Mouse (Mus musculus) myocyte (in vitro differentiated cells): ENCODE data around the gene Smarca4. TPM values are rescaled to one million over a fixed set of nuclear protein-coding genes. Genes with fewer than 3 reads are reported as not detected.

Experiments used
- H3K27me3 ChIP-seq: one replicate; pipeline ENCODE4 v1.6.1; 2011; ENCODE audit not compliant: control insufficient read depth, insufficient read depth, insufficient read length
- H3K36me3 ChIP-seq: one replicate; pipeline ENCODE4 v1.6.1; 2011; ENCODE audit not compliant: control insufficient read depth, insufficient read depth
- H3K4me2 ChIP-seq: one replicate; pipeline ENCODE4 v1.6.1; 2011; ENCODE audit warnings: low read depth, control low read depth
- H3K4me3 ChIP-seq: one replicate; pipeline ENCODE4 v1.5.1; 2011; ENCODE audit warnings: mild to moderate bottlenecking, control low read depth, moderate library complexity
- H3K79me2 ChIP-seq: one replicate; pipeline ENCODE4 v1.6.1; 2011; ENCODE audit not compliant: control insufficient read depth, insufficient read depth
- H3ac ChIP-seq: one replicate; pipeline ENCODE4 v1.6.1; 2011; ENCODE audit not compliant: control insufficient read depth, insufficient read length
- CEBPB ChIP-seq: IDR thresholded peaks from 2 replicates; pipeline ENCODE4 v1.6.1; 2011; ENCODE audit warnings: mild to moderate bottlenecking, moderate library complexity; ENCODE audit not compliant: poor library complexity, insufficient read depth, severe bottlenecking
- E2F4 ChIP-seq: IDR thresholded peaks from one replicate; pipeline ENCODE4 v1.6.1; 2011; ENCODE audit warnings: mild to moderate bottlenecking, control low read depth, moderate library complexity; ENCODE audit not compliant: insufficient read depth
- MAX ChIP-seq: IDR thresholded peaks from one replicate; pipeline ENCODE4 v1.6.1; 2011; ENCODE audit warnings: low read depth, mild to moderate bottlenecking, control low read depth
- MYOD1 ChIP-seq, 3 experiments: IDR thresholded peaks; one replicate each; pipeline ENCODE4 v1.6.1; 2011; ENCODE audit warnings: control low read depth in 2 of 3, low read depth in 2 of 3, mild to moderate bottlenecking in 2 of 3, moderate library complexity in 1 of 3; ENCODE audit not compliant: insufficient read length in 2 of 3, control insufficient read depth in 1 of 3
- MYOG ChIP-seq, 3 experiments: IDR thresholded peaks; one replicate each; pipeline ENCODE4 v1.6.1; 2011; ENCODE audit warnings: control low read depth in 2 of 3, low read depth in 2 of 3, mild to moderate bottlenecking in 2 of 3; ENCODE audit not compliant: insufficient read length in 2 of 3, control insufficient read depth in 1 of 3, insufficient read depth in 1 of 3
- POLR2A ChIP-seq: IDR thresholded peaks from one replicate; pipeline ENCODE4 v1.6.1; 2011; ENCODE audit warnings: low read depth, mild to moderate bottlenecking, control low read depth, moderate library complexity; ENCODE audit not compliant: insufficient read length
- POLR2AphosphoS2 ChIP-seq: IDR thresholded peaks from one replicate; pipeline ENCODE4 v1.6.1; 2011; ENCODE audit warnings: low read depth, control low read depth; ENCODE audit not compliant: insufficient read length
- REST ChIP-seq: IDR thresholded peaks from one replicate; pipeline ENCODE4 v1.6.1; 2011; ENCODE audit warnings: mild to moderate bottlenecking, control low read depth, moderate library complexity; ENCODE audit not compliant: insufficient read depth, insufficient read length
- SRF ChIP-seq: IDR thresholded peaks from one replicate; pipeline ENCODE4 v1.6.1; 2011; ENCODE audit warnings: low read depth; ENCODE audit not compliant: control insufficient read depth, insufficient read length
- TCF12 ChIP-seq: IDR thresholded peaks from one replicate; pipeline ENCODE4 v1.6.1; 2011; ENCODE audit warnings: mild to moderate bottlenecking, control low read depth; ENCODE audit not compliant: poor library complexity, insufficient read depth, severe bottlenecking
- TCF3 ChIP-seq: IDR thresholded peaks from one replicate; pipeline ENCODE4 v1.6.1; 2011; ENCODE audit warnings: low read depth, control low read depth; ENCODE audit not compliant: insufficient read length
- USF1 ChIP-seq: IDR thresholded peaks from one replicate; pipeline ENCODE4 v1.6.1; 2011; ENCODE audit warnings: low read depth, mild to moderate bottlenecking, control low read depth, moderate library complexity
- polyA plus RNA-seq: library from polyadenylated mRNA; unstranded; fragments of >200 nt; fragmentation: generic; extraction: Trizol; gene quantifications from one replicate; pipeline ENCODE4 v1.2.1, GENCODE M21; 2012; ENCODE audit warnings: missing spikeins

Gene Smarca4
- polyA plus RNA-seq, 1 experiment, result 68.0 TPM

GRCm38 (mm10) chr9:21622676-21623075, 6.7 kb downstream of the Smarca4 start:
- no peaks in the 10 kb centered on the region for H3K27me3 ChIP-seq
- no peaks in the 10 kb centered on the region for H3K36me3 ChIP-seq
- no peak for TF ChIP-seq SRF
- no peak for TF ChIP-seq E2F4
- TF ChIP-seq TCF12, result no peak
- TF ChIP-seq POLR2AphosphoS2, result no peak
- no peak for TF ChIP-seq POLR2A
- no peak for TF ChIP-seq MYOD1 (IDR thresholded peaks at IDR 0.05; ENCODE audit: control insufficient read depth in 1 of 3, insufficient read length in 2 of 3, low read depth in 2 of 3)
- TF ChIP-seq REST, result no peak
- TF ChIP-seq MAX, result no peak
- TF ChIP-seq TCF3, result no peak
- TF ChIP-seq MYOG (IDR thresholded peaks at IDR 0.05; ENCODE audit: control insufficient read depth in 1 of 3, insufficient read depth in 1 of 3, insufficient read length in 2 of 3, low read depth in 2 of 3), result no peak
- no peak for TF ChIP-seq USF1
- TF ChIP-seq CEBPB, result no peak
- no peak overlapping the region for H3K4me2 ChIP-seq
- H3K4me3 ChIP-seq, result no peak overlapping the region
- H3ac ChIP-seq, result no peak overlapping the region
- H3K79me2 ChIP-seq, result peaks cover 100% of the 10 kb centered on the region

- Histone ChIP-seq H3K36me3 (no peaks in the 10 kb centered on the region), H3K79me2 (peaks cover 100% of the 10 kb centered on the region), H3K4me3 (no peak overlapping the region), H3K4me2 (no peak overlapping the region), H3ac (no peak overlapping the region), H3K27me3 (no peaks in the 10 kb centered on the region)
- no peak for TF ChIP-seq USF1
- no peak for TF ChIP-seq MAX
- peak in 2 of 3 experiments; percentile 78 to 93 for TF ChIP-seq MYOD1 (IDR thresholded peaks at IDR 0.05; ENCODE audit: control insufficient read depth in 1 of 3, insufficient read length in 2 of 3, low read depth in 2 of 3)
- peak; percentile 60 for TF ChIP-seq TCF12
- peak in 1 of 3 experiments; percentile 56 for TF ChIP-seq MYOG (IDR thresholded peaks at IDR 0.05; ENCODE audit: control insufficient read depth in 1 of 3, insufficient read depth in 1 of 3, insufficient read length in 2 of 3, low read depth in 2 of 3)
- TF ChIP-seq E2F4, result no peak
- no peak for TF ChIP-seq SRF
- peak; percentile 47 for TF ChIP-seq TCF3
- no peak for TF ChIP-seq CEBPB
Observed at GRCm38 (mm10) chr9:21625342-21626339, 9.7 kb downstream of the Smarca4 start.

- Histone ChIP-seq H3K27me3 (no peaks in the 10 kb centered on the region), H3K79me2 (peaks cover 100% of the 10 kb centered on the region), H3K36me3 (no peaks in the 10 kb centered on the region), H3ac (no peak overlapping the region), H3K4me3 (no peak overlapping the region), H3K4me2 (no peak overlapping the region)
- TF ChIP-seq CEBPB (no peak), TCF3 (no peak), TCF12 (no peak)
Observed at GRCm38 (mm10) chr9:21626571-21626970, 10.6 kb downstream of the Smarca4 start.

- TF ChIP-seq USF1, result no peak
- TF ChIP-seq CEBPB, result no peak
- TF ChIP-seq MAX, result no peak
- TF ChIP-seq SRF, result no peak
- TF ChIP-seq TCF12, result no peak
- TF ChIP-seq MYOG (IDR thresholded peaks at IDR 0.05; ENCODE audit: control insufficient read depth in 1 of 3, insufficient read depth in 1 of 3, insufficient read length in 2 of 3, low read depth in 2 of 3), result no peak
- no peak for TF ChIP-seq E2F4
- no peak for TF ChIP-seq POLR2AphosphoS2
- no peak for TF ChIP-seq REST
- no peak for TF ChIP-seq POLR2A
- no peak for TF ChIP-seq TCF3
- TF ChIP-seq MYOD1 (IDR thresholded peaks at IDR 0.05; ENCODE audit: control insufficient read depth in 1 of 3, insufficient read length in 2 of 3, low read depth in 2 of 3), result no peak
- no peak overlapping the region for H3K4me2 ChIP-seq
- H3K36me3 ChIP-seq, result no peaks in the 10 kb centered on the region
- no peaks in the 10 kb centered on the region for H3K27me3 ChIP-seq
- H3ac ChIP-seq, result no peak overlapping the region
- H3K79me2 ChIP-seq, result peaks cover 100% of the 10 kb centered on the region
- no peak overlapping the region for H3K4me3 ChIP-seq
Observed at GRCm38 (mm10) chr9:21627145-21627795, 11.3 kb downstream of the Smarca4 start.
